Mouse (Mus musculus) Patski (cell line): ENCODE data around the gene Gm5127. TPM values are rescaled to one million over a fixed set of nuclear protein-coding genes. Genes with fewer than 3 reads are reported as not detected.
A peak's percentile ranks its signal among the peaks of the same experiment; 100 is the strongest.

ENCODE experiments used
- ATAC-seq: fragments of 100-300 bp; one replicate; pipeline ENCODE4 v1.8.0; 2021
- CTCF ChIA-PET: fragments of 350-600 bp; sonication (Branson Sonifier 250); formaldehyde crosslinking; loops from one replicate; lab custom pipeline; 2022; ENCODE audit warnings: inconsistent platforms; lab: Charles Lee
- POLR2A ChIA-PET: fragments of 350-600 bp; sonication (Branson Sonifier 250); formaldehyde crosslinking; loops from one replicate; lab custom pipeline; 2022; ENCODE audit warnings: antibody characterized with exemption, inconsistent platforms; lab: Charles Lee
- DNase-seq: peaks from one replicate; pipeline ENCODE4 v3.0.0-alpha.2; 2011; ENCODE audit warnings: low read depth, low spot score
- H3K27me3 ChIP-seq: fragments of 371-371 bp; one replicate; pipeline ENCODE4 v1.5.1; 2021
- CTCF ChIP-seq: fragments of 100-300 bp; IDR thresholded peaks from one replicate; pipeline ENCODE4 v1.5.1; 2021
- in situ Hi-C: fragments of 300-500 bp; cut with MboI; formaldehyde crosslinking; loops from 3 replicates; pipeline ENCODE4 v1.11.1; 2018; ENCODE audit warnings: low pct_unique_long_range_greater_than_20kb, mixed read lengths
- polyA plus RNA-seq: library from polyadenylated mRNA; unstranded; gene quantifications from one replicate; pipeline ENCODE4 v1.2.3, GENCODE M21; 2021

Gene Gm5127
- polyA plus RNA-seq, 1 experiment from 2014 or later: not detected

- POLR2A ChIA-PET: no interaction called here
- H3K27me3 ChIP-seq: peaks cover 13% of the 10 kb centered on the region
- no peak for TF ChIP-seq CTCF
- CTCF ChIA-PET: no interaction called here
- ATAC-seq (no peak), DNase-seq (no peak)
- in situ Hi-C loops: no loop called here
These were observed 40.7 kb downstream of the Gm5127 start for GRCm38 (mm10) chrX:106623667-106624066.

GRCm38 (mm10) chrX:106628514-106628913 lies 45.5 kb downstream of the Gm5127 start:
- DNase-seq: no peak
- ChIA-PET POLR2A (no interaction called here), CTCF (no interaction called here)
- no peak for ATAC-seq
- TF ChIP-seq CTCF: no peak
- H3K27me3 ChIP-seq: peaks cover 4% of the 10 kb centered on the region
- in situ Hi-C loops: no loop called here

DNA sequence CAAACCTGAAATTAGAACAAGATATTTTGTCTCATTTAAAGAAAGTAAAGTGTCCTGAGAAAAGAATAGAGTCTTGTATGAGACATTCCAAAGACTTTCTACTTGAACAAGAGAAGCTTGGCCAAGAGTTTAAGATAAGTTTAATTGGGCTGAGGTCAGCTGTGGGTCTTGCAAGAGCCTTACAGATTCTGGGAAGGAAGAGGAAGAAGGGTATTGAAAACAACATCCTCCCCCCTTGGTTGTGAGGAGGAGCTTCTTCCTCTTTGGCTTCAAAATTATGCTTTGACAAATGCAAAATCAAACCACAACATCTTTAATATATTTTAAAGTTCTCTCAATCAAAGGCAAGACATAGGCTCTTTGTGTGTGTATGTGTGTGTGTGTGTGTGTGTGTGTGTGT lies 50.6 kb downstream of the Gm5127 start:
- ATAC-seq (no peak), DNase-seq (no peak)
- in situ Hi-C loops: no loop called here
- POLR2A ChIA-PET: interaction anchor here (0.6 kb wide), 2 partner anchors 14 to 48 kb away, joined by 3 read pairs; no protein-coding TSS in a partner anchor
- CTCF ChIA-PET: no interaction called here
- no peaks in the 10 kb centered on the region for H3K27me3 ChIP-seq
- TF ChIP-seq CTCF: no peak

- ChIA-PET POLR2A (interaction anchor here (0.6 kb wide), 1 partner anchor 56 kb away, joined by 3 read pairs; no protein-coding TSS in a partner anchor), CTCF (no interaction called here)
- DNase-seq: no peak
- no peak for TF ChIP-seq CTCF
- in situ Hi-C loops: no loop called here
- H3K27me3 ChIP-seq: no peaks in the 10 kb centered on the region
- no peak for ATAC-seq
These were observed 52.0 kb downstream of the Gm5127 start for GRCm38 (mm10) chrX:106634799-106635541.

DNA sequence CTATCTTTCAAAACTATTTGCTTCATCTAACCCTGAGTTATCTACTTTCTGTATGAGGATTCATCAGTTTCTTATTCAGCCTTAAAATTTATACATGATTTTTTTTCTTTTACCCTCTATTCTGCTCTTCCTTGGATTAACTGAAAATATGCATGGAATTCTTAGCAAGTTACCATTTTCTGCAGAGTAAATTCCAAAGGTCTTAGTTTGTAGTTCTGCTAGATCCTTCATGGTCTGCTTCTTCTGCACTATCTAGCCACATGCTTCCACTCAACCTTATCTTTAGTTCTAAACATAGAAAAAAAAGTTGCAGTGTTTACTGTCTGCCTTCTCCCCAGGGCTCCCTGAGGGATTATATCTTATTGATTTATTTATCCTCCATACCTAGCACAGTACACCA lies 79.1 kb downstream of the Gm5127 start:
- CTCF ChIA-PET: no interaction called here
- POLR2A ChIA-PET: interaction anchor here (0.7 kb wide), 1 partner anchor 54 kb away, joined by 4 read pairs; no protein-coding TSS in a partner anchor
- DNase-seq: peak; percentile 9
- in situ Hi-C loops: no loop called here
- no peak for TF ChIP-seq CTCF
- H3K27me3 ChIP-seq: no peaks in the 10 kb centered on the region
- ATAC-seq: peak; percentile 97

DNA sequence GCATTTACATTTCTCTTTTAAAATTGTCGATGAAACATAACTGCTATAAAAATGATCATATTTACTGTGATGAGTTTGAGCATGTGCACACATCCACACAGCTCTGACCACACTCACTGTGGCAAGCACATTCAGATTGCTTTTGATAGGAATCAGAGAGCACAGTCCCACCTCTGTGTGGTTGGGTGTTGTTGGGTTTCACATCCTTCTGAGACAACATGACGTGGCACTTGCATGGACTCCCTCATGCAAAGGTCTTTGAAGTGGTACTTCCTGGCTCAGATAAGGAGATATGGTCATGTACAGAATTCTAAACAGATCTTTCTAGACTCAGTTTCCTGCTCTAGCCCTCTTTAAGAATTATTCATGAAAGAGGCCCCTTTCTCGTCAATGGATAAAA lies 121.6 kb downstream of the Gm5127 start:
- H3K27me3 ChIP-seq: peaks cover 14% of the 10 kb centered on the region
- no peak for ATAC-seq
- ChIA-PET POLR2A (no interaction called here), CTCF (no interaction called here)
- no peak for TF ChIP-seq CTCF
- no peak for DNase-seq
- in situ Hi-C loops: no loop called here

GRCm38 (mm10) chrX:106717160-106717559 lies 134.2 kb downstream of the Gm5127 start:
- ChIA-PET POLR2A (no interaction called here), CTCF (interaction anchor here (1.2 kb wide), 1 partner anchor 37 kb away, joined by 4 read pairs; no protein-coding TSS in a partner anchor)
- in situ Hi-C loops: no loop called here
- TF ChIP-seq CTCF: peak; percentile 46
- DNase-seq (no peak), ATAC-seq (no peak)
- H3K27me3 ChIP-seq: peaks cover 6% of the 10 kb centered on the region

- ATAC-seq: no peak
- TF ChIP-seq CTCF: no peak
- DNase-seq: no peak
- in situ Hi-C loops: no loop called here
- ChIA-PET POLR2A (no interaction called here), CTCF (no interaction called here)
- H3K27me3 ChIP-seq: peaks cover 28% of the 10 kb centered on the region
These were observed 159.3 kb downstream of the Gm5127 start for GRCm38 (mm10) chrX:106742241-106742640.

GRCm38 (mm10) chrX:106755272-106755671 lies 172.3 kb downstream of the Gm5127 start:
- in situ Hi-C loops: loop anchor here (25.0 kb wide), 1 partner anchor 293 kb away; no protein-coding TSS in a partner anchor
- POLR2A ChIA-PET: no interaction called here
- ATAC-seq (no peak), DNase-seq (no peak)
- H3K27me3 ChIP-seq: peaks cover 6% of the 10 kb centered on the region
- CTCF ChIA-PET: interaction anchor here (1.3 to 1.9 kb wide), 2 partner anchors 8 to 38 kb away, joined by 4 read pairs; no protein-coding TSS in a partner anchor
- TF ChIP-seq CTCF: no peak

Other genes starting within 250 kb of the Gm5127 start
- not detected for gene Fndc3c1, start 97.8 kb upstream of the Gm5127 start, polyA plus RNA-seq
- 0.01 TPM for gene Cysltr1, start 20.5 kb downstream of the Gm5127 start, polyA plus RNA-seq